Mouse (Mus musculus) adrenal gland, postnatal 25 days (tissue): ENCODE measurements around the gene Bend5. TPM values are rescaled to one million over a fixed set of nuclear protein-coding genes. Genes with fewer than 3 reads are reported as not detected.

Source experiments
- DNase-seq: peaks from one replicate; pipeline ENCODE4 v3.0.0; 2021; ENCODE audit warnings: mixed read lengths
- total RNA-seq: library from RNA; stranded (reverse); gene quantifications from 2 replicates; pipeline ENCODE4 v1.2.3, GENCODE M21; 2021

Gene Bend5
- total RNA-seq, 1 experiment from 2014 or later = 12.8 TPM

DNA sequence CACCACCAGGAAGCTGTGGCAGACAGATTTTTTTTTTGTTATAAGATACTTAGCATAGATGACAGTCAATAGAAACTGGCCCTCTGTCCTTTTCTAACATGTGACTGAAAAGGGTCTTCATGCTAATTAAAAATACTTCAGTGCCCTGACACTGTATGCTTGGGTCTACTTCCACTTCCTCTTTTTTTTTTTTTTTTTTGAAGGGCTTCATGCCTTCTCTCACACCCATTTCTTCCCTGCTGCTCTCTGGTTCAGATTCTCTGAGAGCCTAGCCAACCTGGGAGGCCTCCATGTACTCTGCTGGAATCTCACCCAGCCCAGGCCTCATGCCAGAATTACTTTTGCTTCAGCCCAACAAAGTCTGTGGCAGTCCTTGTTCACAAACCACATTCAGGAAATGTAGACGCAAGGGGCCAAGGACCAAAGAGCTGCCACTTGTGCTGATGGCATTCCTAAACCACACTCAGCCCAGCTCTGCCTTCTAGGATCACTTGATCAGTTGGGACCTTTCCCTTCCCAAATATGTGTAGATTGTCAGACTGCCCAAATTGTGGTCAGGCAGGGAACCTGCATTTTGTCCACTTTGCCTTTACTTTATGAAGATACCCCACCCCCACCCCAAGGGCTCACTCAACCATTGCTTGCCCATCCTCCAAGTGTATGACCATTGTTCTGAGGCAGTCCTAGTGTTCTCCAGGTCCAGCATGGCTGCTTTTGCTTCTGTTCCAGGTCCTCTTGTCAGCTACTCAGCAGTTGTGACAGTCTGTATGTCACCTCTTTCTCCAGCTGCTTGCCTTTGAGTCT is 27.8 kb downstream of the Bend5 start:
- peak; percentile 36 for DNase-seq

DNA sequence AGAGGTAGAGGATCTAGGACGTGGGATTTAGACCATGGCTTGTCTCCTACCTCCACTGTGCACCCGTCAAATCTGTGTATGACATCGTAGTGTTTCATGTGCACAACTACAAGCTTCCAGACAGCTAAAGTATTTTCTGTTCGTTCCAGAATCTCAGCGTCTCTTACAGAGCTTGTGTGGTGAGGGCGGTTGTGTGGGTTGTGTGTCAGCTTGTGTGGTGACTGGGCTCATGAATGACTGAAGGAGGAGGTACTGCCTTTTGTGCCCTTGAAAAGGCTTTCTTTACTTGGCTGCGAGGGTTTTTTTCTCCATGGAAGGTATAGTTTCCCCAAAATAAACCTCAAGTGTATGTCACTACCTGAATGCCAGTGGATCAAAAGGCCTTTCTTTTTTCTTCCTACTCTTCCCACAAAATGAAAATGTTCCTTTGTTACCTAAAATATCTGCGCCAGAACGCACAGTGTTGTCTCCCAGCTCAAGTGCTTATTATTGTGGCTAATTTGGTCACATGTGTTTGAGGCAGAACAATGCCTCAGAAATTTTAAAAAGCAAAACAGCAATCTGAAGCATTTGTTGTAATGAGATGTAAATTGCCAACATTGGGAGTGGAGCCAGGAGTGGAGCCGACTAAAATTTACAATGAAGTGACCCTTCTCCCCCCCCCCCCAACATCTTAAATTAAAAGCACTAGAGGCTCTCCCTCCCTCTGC is 29.3 kb downstream of the Bend5 start:
- DNase-seq = no peak

DNA sequence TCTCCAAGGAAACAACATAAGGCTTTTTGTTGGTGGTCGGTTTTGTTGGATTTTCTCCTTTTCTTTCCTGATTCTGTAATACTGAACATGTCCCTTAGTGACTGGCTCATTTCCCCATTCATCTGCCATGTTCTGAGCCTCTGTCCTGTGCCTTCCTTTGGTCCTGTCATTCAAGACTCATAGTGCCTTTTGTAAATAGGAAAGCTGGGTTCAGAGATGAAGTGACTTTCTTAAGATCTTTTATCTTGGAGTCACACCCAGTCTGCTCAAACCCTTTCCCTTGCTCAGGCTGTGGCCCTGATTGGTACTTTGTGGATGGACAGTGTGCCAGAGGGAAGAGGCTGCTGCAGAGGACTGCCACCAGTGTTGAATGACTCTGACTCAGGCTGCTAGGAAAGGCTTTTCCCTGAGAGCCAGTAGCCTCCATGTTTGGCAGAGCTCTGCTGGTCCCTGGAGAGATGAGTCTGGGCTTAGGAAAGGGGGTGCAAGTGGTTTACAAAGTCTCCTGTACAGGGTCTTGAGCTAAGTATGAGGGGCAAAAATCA is 29.9 kb downstream of the Bend5 start:
- DNase-seq = no peak

DNA sequence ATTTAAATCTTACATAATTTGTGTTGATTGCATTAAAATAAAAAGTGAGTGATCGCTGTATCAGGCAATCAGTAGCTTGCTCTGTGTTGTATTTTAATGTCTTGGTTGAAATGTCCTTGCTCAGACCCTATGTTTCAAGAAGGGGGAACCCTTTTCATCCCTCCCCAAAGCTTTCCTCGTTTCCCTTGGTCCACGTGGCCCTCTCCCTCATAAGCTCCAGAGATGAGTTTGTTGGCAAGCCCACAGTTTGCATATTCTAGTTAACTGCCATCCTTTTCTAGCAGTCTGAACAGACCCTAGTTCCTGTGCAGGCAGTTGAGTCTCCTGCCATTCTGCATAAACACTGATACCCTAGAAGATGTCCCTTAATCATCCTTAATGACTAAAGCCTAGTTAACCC is 33.1 kb downstream of the Bend5 start:
- no peak for DNase-seq

DNA sequence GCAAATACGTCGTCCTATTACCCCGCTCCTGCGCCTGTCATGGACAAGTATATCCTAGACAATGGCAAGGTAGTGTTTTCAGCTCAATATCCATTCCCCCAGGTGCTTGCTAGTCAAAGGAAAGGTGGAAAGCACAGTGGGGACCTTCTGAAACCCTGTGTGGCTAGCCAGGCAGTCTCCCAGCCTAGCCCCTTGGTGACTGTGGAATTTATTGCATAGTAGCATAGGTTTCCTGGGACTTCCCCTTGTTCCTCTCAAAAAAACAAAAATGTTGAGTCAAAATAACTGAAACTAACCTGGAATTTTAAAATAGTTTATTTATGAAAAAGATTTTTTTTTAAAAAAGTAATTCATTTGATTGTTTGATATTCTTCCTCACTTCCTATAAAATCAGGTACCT is 33.8 kb downstream of the Bend5 start:
- DNase-seq = no peak

DNA sequence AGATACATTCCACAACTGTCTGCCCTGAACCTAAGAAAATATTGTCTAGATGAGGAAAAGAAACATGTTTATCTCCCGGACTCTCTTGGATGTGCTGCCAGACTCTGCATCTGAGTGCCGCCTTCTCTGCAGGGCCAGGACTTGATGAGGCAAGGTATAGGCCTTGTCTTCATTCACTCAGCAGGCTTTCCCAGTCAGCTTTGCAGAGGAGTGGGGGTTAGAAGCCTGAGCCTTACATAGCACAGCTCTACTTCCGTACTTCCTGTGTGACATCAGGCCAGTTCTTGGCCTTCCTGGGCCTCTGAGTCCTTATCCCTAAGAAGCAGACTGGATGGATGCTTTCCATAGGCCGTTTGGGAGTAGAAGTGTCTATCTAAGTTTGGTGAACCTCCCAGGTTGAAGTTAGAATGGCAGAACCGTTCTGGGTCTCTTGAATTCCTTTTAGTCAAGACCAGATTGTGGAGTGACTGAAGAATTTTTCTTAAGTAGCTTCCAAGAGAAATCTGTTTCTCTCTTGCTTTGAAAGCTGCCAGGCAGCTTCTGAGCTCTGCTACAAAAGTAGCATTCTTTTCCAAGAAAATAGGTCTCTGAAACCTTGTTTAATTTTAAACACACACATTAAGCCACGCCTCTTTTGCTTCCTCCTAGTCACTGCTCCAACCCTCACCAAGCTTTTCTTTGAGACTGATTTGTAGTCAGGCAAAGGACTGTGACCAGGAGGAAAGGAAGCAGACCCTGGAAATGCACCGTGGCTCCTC is 34.8 kb downstream of the Bend5 start:
- no peak for DNase-seq

DNA sequence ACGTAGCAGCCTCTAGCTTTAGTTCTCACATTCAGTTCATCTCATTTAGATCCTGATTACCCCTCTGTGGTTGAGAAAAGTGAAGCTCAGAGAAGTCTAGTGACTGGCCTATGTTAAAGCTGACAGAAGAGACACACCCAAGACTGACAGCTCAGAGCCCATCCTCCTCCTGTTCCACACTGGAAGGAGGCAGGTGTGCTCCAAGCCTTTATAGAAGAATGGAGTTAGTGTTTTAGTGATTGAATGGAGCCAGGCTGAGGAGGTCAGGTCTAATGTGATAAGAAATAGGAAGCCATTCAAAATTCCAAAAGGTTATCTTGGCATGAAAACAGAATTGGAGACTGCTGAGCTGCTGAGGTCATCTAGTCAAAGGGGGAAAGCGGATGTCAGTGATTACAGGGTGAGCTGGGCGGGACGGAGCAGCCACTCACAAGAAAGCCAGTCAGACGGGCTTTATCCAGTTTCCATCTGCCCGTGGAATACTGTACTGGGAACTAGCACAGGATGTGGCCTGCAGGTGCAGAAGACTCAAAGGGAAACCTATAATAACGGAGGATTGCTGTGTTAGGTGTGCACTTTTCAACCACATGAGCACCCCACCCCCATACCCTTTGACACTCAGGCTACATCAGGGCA is 36.6 kb downstream of the Bend5 start:
- no peak for DNase-seq

DNA sequence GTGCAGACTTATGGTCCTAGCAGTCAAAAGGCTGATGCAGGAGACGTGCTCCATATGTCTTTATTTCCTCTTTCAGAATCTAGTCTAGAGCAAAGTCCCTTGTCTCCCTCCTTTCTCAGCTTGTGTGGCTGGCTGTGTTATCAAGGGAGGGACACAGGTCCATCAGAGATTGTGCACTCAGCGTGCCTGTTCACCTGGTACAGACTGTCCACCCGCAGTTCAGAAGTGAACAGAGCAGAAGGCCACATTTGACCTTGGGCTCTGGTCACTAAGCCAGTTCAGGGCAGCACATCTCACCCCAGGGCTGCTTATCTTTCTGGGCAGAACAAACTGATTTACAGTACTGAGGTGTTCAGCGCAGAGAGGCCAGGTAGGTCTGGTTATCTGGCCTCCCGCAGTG is 37.4 kb downstream of the Bend5 start:
- DNase-seq = no peak

DNA sequence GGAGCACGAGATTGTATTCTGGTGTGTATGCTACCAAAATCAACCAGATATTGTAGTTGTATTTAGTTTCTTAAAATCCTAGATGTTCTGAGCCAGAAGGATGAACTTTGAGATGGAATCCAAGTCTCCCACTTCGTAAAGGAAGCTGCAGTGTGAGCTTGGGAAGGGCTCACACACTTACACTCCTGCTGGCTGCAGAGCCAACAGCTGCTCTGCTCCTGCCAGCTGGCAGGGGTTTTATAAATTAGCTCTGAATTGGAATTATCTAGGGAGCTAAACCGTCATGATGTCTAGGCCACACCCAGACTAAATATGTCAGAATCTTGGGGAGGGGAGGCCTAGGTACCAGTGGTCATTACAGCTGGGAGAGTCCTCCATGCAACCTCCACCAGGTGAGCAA is 38.5 kb downstream of the Bend5 start:
- DNase-seq = no peak

DNA sequence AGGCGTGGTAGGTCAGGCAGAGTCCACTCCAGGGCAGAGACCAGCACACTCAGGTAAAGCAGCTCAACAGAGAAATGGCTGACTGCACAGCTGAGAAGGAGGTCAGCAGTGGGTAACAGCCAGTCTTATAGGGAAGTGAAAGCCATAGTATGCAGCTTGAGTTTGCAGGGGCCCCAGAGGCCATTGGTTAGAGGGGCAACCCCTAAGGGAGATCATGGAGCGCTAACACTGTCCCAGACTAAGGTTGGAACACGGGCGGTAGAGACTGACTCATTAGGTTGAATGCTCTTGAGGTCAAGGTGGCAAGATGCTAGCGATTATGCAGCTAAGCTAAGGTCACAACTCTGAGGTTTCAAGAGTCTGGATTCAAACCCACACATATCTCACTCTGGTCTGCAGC is 40.8 kb downstream of the Bend5 start:
- DNase-seq = no peak

DNA sequence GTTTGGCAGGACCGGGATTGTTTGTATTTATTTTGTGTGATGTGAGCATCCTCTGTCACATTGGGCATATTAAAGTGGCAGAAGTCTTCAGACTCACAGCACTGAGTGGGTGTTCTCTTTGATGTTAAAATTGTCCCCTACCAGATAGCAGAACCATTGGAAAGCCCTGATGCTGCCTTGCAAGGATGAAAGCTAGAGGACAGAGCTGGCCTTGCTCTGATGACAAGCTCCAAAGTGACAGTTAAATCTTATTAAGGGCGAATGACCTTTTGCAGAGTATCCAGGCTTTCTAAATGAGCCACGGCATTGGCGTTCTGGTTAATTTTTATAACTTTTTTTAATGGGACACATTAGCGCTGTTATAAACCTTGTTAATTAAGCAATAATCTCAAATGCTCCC is 42.8 kb downstream of the Bend5 start:
- DNase-seq = no peak

DNA sequence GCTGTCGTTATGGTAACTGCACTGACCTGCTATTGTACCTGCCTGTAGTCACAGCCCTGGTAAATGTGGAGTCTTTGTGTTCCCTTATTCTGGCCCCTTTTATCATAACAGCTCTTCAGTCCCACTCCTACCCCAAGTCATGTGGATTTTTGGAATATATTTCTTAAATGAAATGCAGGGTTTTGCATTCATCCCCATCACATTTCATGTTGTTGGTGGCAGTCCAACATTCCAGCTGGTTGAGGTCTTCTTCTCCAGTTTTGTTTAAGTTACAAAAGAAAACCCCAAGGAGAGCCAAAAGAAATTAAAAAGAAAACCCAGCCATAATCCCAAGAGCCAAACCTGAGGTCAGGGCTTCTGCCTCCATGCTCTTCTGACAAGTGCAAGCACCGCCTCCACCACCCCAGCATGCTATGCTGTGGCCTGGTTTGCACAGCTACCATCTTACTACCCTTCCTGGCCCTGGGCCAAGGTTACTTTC is 52.5 kb downstream of the Bend5 start:
- no peak for DNase-seq

DNA sequence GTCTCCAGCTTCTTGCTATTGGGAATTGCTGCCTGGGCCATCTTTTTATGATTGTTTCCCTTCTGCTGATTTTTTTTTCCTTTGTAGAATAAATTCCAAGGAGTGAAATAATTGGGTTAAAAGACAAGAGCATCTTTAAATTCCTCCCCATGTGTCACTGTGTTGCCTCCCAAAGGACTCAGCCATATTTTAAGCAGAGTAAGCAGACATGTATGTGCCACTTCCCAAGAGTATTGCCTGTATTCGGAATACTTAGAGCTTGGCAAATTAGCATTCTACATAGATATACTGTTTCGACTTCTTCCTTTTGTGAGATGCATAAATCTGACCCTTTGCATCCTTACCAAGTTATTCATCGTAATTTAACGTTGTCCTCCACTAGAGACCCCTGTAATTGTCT is 53.0 kb downstream of the Bend5 start:
- DNase-seq = no peak

DNA sequence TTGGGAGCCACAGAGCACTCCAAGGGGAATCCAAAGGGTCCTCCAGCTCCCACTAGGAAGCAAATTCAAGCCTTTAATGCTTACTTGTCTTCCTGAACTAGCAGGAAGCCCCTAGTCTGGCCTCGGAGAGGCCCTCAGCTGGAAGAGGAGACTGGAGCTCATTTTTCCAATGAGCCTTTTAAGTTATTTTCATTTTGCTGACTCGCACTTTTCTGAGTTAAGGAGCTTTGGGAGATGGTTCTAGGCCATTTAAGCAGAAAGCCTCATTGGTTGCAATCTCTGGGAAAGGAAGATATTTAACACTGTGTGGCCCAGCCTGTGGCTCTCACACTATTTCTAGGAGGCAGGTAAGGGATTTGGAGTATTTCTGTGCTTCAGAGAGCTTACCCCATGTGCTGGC is 55.0 kb downstream of the Bend5 start:
- no peak for DNase-seq

DNA sequence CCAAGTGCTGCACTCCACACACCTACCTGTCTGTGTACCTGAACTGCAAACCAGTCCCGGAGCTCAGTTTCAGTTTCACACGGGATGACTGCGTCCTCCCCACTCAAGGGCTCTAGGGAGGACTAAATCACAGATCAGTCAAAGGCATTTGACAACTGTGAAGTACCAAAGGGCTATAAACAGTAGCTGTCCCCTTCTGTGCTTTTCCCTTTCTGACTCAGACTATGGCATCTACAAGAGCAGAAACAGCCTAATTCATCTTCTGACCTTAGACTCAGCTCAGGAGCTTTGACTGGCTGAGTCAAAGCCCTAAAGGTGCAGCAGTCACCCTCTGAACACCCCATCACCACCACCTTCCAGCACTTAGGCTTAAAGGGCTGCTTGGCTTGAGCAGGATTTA is 56.9 kb downstream of the Bend5 start:
- DNase-seq = no peak

DNA sequence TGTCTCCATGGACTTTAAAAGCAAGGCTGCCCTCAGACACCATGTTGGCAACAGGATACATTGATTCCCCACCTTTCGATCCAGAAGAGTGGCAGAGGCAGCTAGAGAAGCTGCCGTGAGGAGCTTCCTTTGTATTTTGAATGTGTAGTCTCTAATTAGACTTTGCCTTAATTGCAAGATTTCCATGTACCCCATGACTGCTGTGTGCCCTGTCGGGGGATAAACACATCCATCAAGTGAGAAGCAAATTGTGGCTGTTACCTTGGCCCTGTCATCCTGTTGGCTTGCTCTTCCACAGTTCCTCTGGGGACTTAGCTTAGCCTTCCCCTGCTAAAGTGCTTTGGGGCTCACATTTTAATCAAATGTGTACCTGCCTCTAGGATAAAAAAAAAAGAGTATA is 57.7 kb downstream of the Bend5 start:
- DNase-seq = no peak

DNA sequence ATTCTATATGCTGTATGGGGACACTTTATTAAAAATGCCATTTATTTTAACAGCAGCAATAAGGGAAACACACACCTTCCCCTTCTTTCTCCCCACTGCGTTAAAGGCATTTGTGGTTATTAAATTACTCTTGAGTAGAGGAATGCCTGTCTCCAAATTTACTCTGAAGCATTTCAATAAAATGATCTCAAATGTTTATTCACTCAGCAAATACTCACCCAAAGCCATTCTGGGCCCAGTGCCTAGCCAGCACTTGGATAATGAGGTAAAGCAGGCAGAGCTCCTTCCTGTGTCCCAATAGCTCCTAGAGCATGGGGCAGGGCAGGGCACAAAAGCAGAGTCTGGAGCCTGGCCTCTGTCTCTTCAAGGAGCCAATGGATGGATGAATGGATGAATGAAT is 58.2 kb downstream of the Bend5 start:
- no peak for DNase-seq

DNA sequence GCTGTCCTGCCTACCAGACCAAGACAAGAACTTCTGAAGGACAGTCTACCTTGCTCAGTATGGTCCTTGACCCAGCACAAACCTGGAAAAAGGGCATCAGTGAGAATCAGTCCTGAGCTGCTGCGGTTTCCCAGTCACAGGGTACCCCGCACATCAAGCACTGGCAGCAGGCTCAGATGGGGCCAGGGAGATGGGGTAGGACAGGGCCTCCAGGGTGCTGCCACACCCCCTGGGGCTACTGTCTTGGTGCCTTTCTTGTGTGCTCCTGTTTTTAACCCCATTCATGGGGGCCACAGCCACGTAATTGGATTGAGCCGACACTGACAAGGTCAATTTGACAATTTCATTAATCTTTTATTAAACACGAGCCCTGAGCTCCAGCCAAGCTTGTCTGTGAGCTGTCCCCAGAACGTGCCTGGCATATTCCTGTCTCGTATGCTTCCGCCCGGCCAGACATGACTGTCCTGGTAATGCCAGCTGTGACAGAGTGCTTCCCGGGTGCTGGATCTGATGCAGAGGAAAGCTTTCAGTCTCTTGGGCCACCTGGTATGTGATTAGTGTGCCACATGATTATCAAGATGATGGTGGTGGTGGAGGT is 60.7 kb downstream of the Bend5 start:
- DNase-seq = no peak

DNA sequence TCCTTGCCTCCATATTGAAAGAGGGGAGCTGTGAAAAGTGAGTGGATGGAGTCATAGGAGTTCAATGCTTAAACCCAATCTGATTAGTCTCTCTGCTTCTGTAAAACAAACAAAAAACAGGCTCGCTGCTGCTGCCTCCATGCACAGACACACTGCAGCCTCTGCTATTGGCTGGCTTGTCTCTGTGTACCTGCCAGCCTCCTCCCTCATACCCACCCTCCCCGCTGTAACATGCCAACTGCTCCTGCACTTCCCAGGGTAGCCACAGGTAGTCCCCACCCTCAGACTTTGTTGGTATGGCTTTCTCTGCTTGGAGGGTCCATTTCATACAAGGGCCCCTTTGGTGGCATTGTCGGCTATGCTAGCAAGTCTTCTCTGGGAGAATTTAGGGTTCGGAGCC is 62.7 kb downstream of the Bend5 start:
- DNase-seq = no peak

DNA sequence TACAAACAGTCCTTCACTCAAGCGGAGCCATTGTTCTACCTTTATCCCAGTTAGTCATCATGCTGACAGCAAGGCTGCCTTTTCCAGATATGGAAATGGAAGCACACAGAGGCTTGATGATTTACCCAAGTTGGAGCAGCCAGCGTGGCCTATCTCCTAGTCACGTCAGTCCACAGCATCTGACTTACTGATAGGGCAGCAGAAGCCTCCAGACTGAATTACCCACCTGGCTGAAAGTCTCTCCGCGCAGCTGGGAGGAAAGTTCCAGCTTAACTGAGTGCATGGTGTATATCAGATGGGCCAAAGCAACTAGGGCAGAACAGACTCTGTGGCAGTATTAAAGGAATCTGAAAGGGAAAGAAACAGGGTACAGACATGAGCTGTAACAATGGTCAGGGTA is 68.7 kb downstream of the Bend5 start:
- no peak for DNase-seq

DNA sequence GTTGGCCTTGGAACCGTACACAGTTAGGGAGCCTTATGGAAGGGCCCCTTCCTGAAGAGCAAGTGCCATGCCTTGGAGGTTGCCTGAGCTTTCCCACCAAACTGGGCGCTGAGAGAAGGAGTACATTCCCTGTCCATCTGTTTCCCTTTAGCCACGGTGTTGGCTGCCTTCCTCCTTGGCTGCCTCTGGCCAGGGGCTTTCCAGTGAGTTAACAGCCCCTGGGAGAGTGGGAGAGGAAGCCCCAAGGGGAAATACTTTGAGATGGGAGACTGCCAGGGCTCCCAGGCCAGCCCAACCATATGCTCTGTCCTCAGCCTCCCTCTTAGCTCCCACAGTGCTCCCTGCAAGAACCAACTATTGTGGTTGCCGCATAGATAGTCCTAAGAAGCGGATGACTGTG is 70.4 kb downstream of the Bend5 start:
- DNase-seq = no peak

DNA sequence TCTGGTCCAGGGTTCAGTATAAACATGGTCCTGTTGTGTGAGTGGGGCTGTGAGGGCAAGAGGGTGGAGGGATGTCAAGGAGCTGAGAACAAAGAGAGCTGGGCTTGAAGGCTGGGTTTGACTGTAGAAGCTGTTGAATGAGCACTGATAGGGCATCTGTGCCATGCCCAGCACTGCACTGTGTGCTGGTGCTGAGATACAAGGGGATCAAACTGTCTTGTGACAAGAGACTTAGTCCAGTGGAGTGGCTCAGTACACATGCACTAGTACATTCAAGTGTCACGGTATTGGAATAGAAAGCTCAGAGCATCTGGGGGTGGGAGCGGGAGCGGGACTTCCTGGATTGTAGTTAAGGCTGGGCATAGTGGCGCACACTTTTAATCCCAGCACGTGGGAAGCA is 71.4 kb downstream of the Bend5 start:
- no peak for DNase-seq
